Mouse (Mus musculus) lung, embryonic 15.5 days (tissue): Measurements from ENCODE around the gene Itpr1. TPM values are rescaled to one million over a fixed set of nuclear protein-coding genes. Genes with fewer than 3 reads are reported as not detected.

Experiments used
- ATAC-seq: fragments of 200-750 bp; cut with Nextera tagmentation; 2 replicates; pipeline ENCODE4 v1.8.0; 2017; ENCODE audit warnings: moderate number of reproducible peaks, borderline replicate concordance; ENCODE audit not compliant: low FRiP score, low TSS enrichment; ENCODE audit errors: extremely low read depth
- H3K27ac ChIP-seq: fragments of 300-500 bp; sonication (generic); 2 replicates; pipeline ENCODE4 v1.5.1; 2015; ENCODE audit warnings: moderate library complexity, mild to moderate bottlenecking, inconsistent platforms
- H3K27me3 ChIP-seq: fragments of 300-500 bp; sonication (generic); 2 replicates; pipeline ENCODE4 v1.6.1; 2015; ENCODE audit warnings: inconsistent platforms
- H3K36me3 ChIP-seq: fragments of 300-500 bp; sonication (generic); 2 replicates; pipeline ENCODE4 v1.6.1; 2015; ENCODE audit warnings: inconsistent platforms
- H3K4me1 ChIP-seq: fragments of 300-500 bp; sonication (generic); 2 replicates; pipeline ENCODE4 v1.6.1; 2015; ENCODE audit warnings: inconsistent platforms
- H3K4me2 ChIP-seq: fragments of 300-500 bp; sonication (generic); 2 replicates; pipeline ENCODE4 v1.6.1; 2015; ENCODE audit warnings: inconsistent platforms, mild to moderate bottlenecking, moderate library complexity
- H3K4me3 ChIP-seq: fragments of 300-500 bp; sonication (generic); 2 replicates; pipeline ENCODE4 v1.5.1; 2015; ENCODE audit warnings: mild to moderate bottlenecking, inconsistent platforms
- H3K9ac ChIP-seq: fragments of 300-500 bp; sonication (generic); 2 replicates; pipeline ENCODE4 v1.6.1; 2015; ENCODE audit warnings: inconsistent platforms
- H3K9me3 ChIP-seq: fragments of 300-500 bp; sonication (generic); 2 replicates; pipeline ENCODE4 v1.6.1; 2016; ENCODE audit warnings: inconsistent platforms
- WGBS: fragments of 180-500 bp; shearing (Covaris S2); methylation state at CpG from one replicate; pipeline ENCODE4 v1.1.7; 2015; 5-methylcytosine and 5-hydroxymethylcytosine counted together
- polyA plus RNA-seq: library from polyadenylated mRNA; unstranded; fragments of >200 nt; fragmentation: Nextera tagmentation; extraction: Ambion mirVana; gene quantifications from 2 replicates; pipeline ENCODE4 v1.2.1, GENCODE M21; 2015

Gene Itpr1
- polyA plus RNA-seq, 1 experiment from 2014 or later: 14.9 TPM

DNA sequence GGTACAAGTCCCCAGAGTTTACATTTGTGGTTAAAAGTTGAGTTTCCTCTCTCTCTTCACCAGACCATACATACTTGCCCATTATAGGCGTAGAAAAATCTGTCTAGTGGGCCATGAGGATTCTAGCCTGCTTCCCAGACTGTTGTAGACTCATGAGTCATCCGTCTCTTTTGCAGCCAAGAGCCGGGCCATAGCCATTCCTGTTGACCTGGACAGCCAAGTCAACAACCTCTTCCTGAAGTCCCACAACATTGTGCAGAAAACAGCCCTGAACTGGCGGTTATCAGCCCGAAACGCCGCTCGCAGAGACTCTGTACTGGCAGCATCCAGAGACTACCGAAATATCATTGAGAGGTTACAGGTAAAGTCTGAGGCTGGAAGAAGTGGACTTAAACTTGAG is 200.7 kb downstream of the Itpr1 start:
- no peaks in the 10 kb centered on the region for H3K27me3 ChIP-seq
- H3K36me3 ChIP-seq: peaks cover 4% of the 10 kb centered on the region; the same call in 1 of the 2 replicates
- H3K9me3 ChIP-seq: no peaks in the 10 kb centered on the region
- no peak for ATAC-seq
- WGBS: 89% methylated on average over 9 of the region's 9 CpGs
- peaks cover 3% of the 10 kb centered on the region; the same call in 1 of the 2 replicates for H3K4me1 ChIP-seq
- H3K4me3 ChIP-seq: no peak overlapping the region
- no peak overlapping the region for H3K4me2 ChIP-seq
- no peak overlapping the region for H3K27ac ChIP-seq
- H3K9ac ChIP-seq: no peak overlapping the region

DNA sequence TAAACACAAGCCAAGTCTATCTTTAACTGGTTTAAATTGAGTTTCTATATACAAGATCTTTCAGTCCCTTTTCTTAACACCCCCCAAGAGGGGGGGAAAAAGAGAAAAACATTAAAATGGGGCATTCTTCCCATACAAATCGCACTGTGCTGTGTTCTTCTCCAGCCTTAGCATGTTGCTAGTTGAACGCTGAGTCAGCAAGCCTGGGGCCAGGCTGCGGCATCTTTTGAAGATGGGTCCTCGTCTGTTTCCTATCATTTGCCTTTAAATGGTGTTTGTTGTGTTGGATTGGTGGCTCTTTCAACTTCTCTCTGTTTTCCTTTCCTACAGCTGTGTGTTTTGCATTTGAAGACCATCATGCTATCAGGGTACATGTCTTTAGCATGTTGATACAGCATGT is 203.0 kb downstream of the Itpr1 start:
- Histone ChIP-seq H3K9ac (no peak overlapping the region), H3K4me1 (no peaks in the 10 kb centered on the region), H3K4me2 (no peak overlapping the region), H3K9me3 (no peaks in the 10 kb centered on the region), H3K27me3 (no peaks in the 10 kb centered on the region), H3K4me3 (no peak overlapping the region), H3K27ac (no peak overlapping the region), H3K36me3 (peaks cover 4% of the 10 kb centered on the region; the same call in 1 of the 2 replicates)
- 91% methylated on average over 4 of the region's 4 CpGs for WGBS
- ATAC-seq: no peak

DNA sequence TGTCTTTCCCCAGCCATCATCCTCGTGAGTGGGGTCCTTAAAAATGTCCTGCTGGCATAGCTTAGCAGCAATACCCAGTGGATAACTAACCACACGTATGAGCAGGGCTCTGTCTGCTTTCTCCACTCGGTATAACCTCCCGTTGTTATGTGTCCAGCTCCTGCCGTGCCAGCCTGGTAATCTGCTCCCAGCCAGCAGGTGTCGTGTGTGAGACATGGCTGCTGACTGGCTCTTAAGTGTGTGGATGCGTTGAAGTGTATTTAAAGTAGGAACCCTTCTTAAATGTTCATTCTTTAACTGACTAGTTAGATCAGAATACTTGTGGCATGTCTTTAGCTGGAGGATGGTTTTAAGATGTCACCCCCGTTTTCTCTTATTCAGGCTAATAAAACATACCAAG is 204.6 kb downstream of the Itpr1 start:
- no peak overlapping the region for H3K4me2 ChIP-seq
- no peak overlapping the region for H3K9ac ChIP-seq
- no peak overlapping the region for H3K4me3 ChIP-seq
- H3K36me3 ChIP-seq: peaks cover 6% of the 10 kb centered on the region; the same call in 1 of the 2 replicates
- WGBS: 37% methylated on average over 8 of the region's 8 CpGs
- H3K9me3 ChIP-seq: no peaks in the 10 kb centered on the region
- H3K4me1 ChIP-seq: no peaks in the 10 kb centered on the region
- no peaks in the 10 kb centered on the region for H3K27me3 ChIP-seq
- ATAC-seq: 0 out of 2 replicates have a peak, but pooled peaks have one; percentile 64
- H3K27ac ChIP-seq: no peak overlapping the region

DNA sequence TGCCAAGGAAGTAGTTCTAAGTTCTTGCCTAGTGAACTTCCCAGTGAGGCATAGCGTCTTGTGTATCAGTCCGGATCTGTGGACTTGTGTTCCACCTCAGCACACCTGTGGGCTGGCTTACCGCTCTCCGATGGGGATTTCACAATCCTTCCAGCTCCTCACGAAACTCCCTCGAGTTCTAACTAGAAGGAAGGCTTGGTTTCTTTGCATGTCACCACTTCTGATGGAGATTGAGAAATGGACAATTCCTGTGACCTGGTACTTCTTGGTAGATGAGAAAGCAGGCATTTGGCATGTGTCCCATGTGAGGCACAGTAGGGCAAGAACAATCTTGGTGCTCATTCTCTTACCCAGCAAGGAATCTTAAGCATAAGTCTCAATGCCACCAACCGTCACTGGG is 205.3 kb downstream of the Itpr1 start:
- peaks cover 9% of the 10 kb centered on the region; the same call in 1 of the 2 replicates for H3K36me3 ChIP-seq
- no peak for ATAC-seq
- 94% methylated on average over 7 of the region's 7 CpGs for WGBS

DNA sequence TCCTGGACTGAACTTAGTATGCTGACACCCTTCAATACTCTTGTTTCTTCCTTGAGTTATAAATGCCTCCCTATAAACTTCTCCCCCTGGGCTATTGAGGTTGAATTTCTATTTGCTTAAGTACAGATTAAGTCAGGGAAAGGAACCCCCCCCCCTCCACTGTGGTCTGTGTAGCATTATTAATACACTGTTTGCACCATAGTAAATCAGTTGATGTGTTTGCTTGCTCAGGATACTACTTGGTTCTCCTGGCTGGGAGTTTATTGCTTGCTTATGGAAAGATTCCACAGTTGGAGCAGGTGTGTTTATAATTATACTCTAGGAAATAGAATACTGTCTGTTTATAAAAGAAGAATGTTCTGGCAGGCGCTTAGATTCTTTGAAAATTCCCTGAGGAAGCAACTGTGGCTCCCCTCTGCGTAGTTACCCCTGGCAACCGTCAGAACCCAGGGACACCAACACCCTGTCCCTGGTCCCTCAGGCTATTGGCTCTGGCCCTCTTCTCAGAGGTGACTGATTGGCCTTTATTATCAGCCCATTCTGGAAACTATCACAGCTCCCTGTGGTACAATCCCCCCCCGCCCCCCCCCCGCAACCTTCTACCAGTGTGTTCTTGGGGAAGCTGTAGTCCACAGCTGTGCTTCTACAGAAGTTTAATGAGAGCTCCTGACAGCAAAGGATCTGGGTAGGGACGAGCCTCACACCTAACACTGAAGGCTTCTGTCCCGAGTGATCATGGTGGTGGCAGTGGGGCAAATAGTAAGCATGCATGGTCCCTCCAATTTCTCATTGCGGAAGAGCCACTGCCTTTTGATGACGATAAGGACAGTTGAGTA is 212.1 kb downstream of the Itpr1 start:
- no peaks in the 10 kb centered on the region for H3K9me3 ChIP-seq
- H3K4me1 ChIP-seq: peaks cover 12% of the 10 kb centered on the region
- H3K27me3 ChIP-seq: no peaks in the 10 kb centered on the region
- peaks cover 5% of the 10 kb centered on the region; the same call in 1 of the 2 replicates for H3K36me3 ChIP-seq
- ATAC-seq: no peak
- no peak overlapping the region for H3K9ac ChIP-seq
- H3K27ac ChIP-seq: no peak overlapping the region
- H3K4me2 ChIP-seq: no peak overlapping the region
- WGBS: 62% methylated on average over 9 of the region's 9 CpGs
- no peak overlapping the region for H3K4me3 ChIP-seq

More for the DNA sequence above, 205.3 kb downstream of the Itpr1 start:
- Histone ChIP-seq H3K4me1 (no peaks in the 10 kb centered on the region), H3K9ac (no peak overlapping the region), H3K9me3 (no peaks in the 10 kb centered on the region), H3K4me3 (no peak overlapping the region), H3K27me3 (no peaks in the 10 kb centered on the region), H3K4me2 (no peak overlapping the region), H3K27ac (no peak overlapping the region)

DNA sequence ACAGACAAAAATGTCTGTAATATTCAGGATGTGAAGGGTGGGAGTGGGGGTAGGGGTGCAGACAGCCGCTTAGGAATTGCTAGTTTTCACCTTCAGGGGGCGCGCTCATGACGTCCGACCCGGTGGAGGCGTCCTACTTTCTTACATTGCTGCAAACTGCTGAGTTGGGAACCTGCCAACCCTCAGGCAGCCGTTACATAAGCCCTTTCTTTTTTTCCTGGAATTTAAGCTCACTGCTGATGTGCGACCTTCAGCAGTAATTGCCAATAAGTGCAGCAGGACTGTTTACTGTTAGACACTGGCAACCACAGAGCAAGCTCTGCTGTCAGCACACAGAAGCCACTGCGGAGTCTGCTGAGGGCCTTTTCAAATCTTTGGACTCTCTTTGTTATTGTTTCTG is 213.9 kb downstream of the Itpr1 start:
- Histone ChIP-seq H3K9ac (no peak overlapping the region), H3K4me3 (no peak overlapping the region), H3K4me1 (peaks cover 12% of the 10 kb centered on the region), H3K9me3 (no peaks in the 10 kb centered on the region), H3K36me3 (peaks cover 5% of the 10 kb centered on the region; the same call in 1 of the 2 replicates), H3K4me2 (peak overlapping the region; percentile 15; the same call in 1 of the 2 replicates), H3K27ac (peak overlapping the region; percentile 66; the same call in 1 of the 2 replicates), H3K27me3 (no peaks in the 10 kb centered on the region)
- peak; percentile 84 for ATAC-seq
- WGBS: 7% methylated on average over 10 of the region's 10 CpGs

DNA sequence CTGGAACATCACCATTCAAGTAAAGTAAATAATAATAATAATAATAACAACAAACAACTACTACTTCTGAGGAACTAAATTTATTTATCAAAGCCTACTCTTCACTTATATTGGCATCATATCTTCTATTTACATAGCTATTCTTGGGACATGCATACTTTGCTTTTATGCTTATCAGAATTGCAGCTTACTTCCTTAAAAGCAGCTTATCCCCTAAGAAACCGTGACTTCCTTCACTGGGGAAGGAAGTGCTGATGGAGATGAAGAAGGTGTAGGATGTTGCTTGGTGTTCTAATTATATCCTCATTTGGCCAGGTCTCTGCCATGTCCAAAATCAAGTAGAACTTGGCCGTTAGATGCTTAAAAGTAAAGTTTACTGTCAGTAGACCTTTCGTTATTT is 215.5 kb downstream of the Itpr1 start:
- no peak for ATAC-seq
- Histone ChIP-seq H3K27me3 (no peaks in the 10 kb centered on the region), H3K27ac (no peak overlapping the region), H3K9me3 (no peaks in the 10 kb centered on the region), H3K4me1 (peaks cover 12% of the 10 kb centered on the region), H3K9ac (no peak overlapping the region), H3K36me3 (no peaks in the 10 kb centered on the region), H3K4me2 (no peak overlapping the region), H3K4me3 (no peak overlapping the region)
- WGBS: 67% methylated on average over 3 of the region's 3 CpGs

DNA sequence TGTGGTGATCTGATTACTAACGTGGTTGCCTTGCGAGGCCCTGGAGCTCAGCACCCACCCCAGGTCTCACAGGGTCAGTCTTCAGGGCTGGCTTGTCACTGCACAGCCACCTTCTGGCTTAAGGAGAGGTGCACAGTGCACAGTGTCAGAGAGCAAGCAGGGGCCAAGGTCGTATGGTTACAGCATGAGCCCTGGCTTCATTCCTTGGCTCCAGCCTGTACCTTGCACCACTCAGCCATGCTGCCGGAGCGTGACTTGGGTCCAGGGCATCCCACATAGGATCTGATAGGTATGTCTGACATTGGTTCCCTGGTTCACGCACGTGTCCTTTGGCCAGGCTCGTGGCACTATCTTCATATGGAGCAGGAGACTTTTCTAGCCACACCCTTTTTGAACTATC is 217.1 kb downstream of the Itpr1 start:
- Histone ChIP-seq H3K9me3 (no peaks in the 10 kb centered on the region), H3K36me3 (no peaks in the 10 kb centered on the region), H3K27ac (no peak overlapping the region), H3K9ac (no peak overlapping the region), H3K27me3 (no peaks in the 10 kb centered on the region), H3K4me3 (no peak overlapping the region), H3K4me1 (peaks cover 10% of the 10 kb centered on the region), H3K4me2 (no peak overlapping the region)
- no peak for ATAC-seq
- 87% methylated on average over 8 of the region's 8 CpGs for WGBS

DNA sequence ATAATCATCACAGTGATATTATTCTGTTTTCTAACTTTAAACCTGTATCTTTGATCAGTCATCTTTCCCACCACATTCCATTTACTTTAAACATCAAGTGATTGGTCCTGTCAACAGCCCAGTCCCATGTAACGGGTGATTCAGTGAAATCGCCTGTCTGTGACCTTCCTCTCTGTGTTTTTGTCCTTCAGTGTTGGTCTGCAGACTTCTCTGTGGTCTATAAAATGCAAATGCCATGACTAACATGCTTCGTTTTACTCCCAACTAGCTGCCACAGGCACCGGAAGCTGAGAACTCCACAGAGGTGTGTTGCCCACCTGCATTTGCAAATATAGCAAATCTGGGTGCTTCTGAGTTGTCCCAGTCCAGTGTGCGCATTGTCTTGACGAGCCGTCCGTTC is 218.3 kb downstream of the Itpr1 start:
- H3K9ac ChIP-seq: no peak overlapping the region
- no peak for ATAC-seq
- no peaks in the 10 kb centered on the region for H3K36me3 ChIP-seq
- H3K4me1 ChIP-seq: peaks cover 11% of the 10 kb centered on the region
- H3K27ac ChIP-seq: no peak overlapping the region
- 77% methylated on average over 8 of the region's 8 CpGs for WGBS
- H3K4me2 ChIP-seq: no peak overlapping the region
- H3K4me3 ChIP-seq: no peak overlapping the region
- no peaks in the 10 kb centered on the region for H3K9me3 ChIP-seq
- H3K27me3 ChIP-seq: no peaks in the 10 kb centered on the region

DNA sequence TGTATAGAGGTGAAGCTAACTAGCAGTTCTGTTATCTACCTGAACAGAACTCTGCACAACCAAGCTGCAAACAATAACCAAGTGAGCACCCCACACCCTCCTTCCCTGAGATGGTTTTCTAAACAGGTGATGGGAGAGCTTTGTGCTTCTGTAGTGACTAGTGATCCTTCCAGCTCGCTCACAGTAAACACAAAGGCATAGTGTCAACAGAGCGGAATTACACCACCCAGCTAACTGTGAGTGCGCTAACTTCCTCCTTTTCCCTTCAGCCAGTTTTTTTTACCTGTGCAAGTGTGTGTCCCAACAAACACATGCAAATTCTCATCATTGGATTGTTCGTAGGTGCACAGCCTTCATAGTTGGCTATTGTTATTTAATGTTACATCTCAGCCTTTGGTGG is 219.9 kb downstream of the Itpr1 start:
- no peak for ATAC-seq
- no peaks in the 10 kb centered on the region for H3K36me3 ChIP-seq
- peaks cover 7% of the 10 kb centered on the region for H3K4me1 ChIP-seq
- no peaks in the 10 kb centered on the region for H3K27me3 ChIP-seq
- no peak overlapping the region for H3K9ac ChIP-seq
- H3K9me3 ChIP-seq: no peaks in the 10 kb centered on the region
- H3K27ac ChIP-seq: no peak overlapping the region
- no peak overlapping the region for H3K4me3 ChIP-seq
- H3K4me2 ChIP-seq: no peak overlapping the region
- 71% methylated on average over 4 of the region's 4 CpGs for WGBS

DNA sequence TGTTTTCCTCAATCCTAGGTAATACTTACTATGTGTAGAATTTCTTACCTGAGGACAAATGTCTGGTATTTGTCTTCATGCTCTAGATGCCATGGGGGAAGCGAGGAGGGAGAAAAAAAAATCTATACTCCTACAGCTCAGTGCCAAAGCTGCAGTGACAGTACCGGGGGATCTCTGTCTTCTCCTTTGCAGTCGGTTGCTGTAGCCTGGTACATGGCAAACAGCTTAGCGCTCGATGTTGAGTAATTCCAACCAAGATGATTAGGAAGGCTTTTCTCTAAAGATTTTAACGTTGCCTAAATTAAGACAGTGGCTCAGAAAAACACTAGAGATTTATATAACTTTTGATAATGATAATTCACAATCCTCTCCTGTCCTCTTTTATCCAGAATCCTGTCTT is 221.9 kb downstream of the Itpr1 start:
- H3K9me3 ChIP-seq: no peaks in the 10 kb centered on the region
- no peak overlapping the region for H3K9ac ChIP-seq
- H3K4me2 ChIP-seq: no peak overlapping the region
- no peak overlapping the region for H3K4me3 ChIP-seq
- no peaks in the 10 kb centered on the region for H3K27me3 ChIP-seq
- no peaks in the 10 kb centered on the region for H3K36me3 ChIP-seq
- H3K4me1 ChIP-seq: peaks cover 7% of the 10 kb centered on the region
- WGBS: 55% methylated on average over 6 of the region's 6 CpGs
- no peak for ATAC-seq
- no peak overlapping the region for H3K27ac ChIP-seq

DNA sequence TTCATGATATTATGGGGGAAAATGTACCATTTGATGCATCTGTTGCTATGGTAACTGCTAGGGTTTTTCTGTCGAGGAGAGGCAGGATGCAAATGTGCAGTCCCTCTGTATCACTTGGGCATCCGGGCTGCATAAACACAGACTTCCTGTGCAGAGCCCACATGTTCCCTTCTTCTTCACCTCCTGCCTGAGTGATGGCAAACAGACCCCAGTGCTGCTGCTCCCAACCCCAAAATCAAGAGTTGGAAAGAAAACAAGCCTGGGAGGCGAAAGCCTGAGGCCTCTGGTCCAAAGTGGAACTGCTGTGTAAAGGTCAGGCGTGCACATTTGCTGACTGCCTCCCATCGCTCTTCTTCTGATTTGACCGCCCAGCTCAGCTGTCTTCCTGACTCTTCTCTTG is 222.6 kb downstream of the Itpr1 start:
- Histone ChIP-seq H3K4me2 (no peak overlapping the region), H3K4me3 (no peak overlapping the region), H3K36me3 (peaks cover 6% of the 10 kb centered on the region), H3K27me3 (no peaks in the 10 kb centered on the region), H3K27ac (no peak overlapping the region), H3K9ac (no peak overlapping the region), H3K4me1 (peaks cover 7% of the 10 kb centered on the region), H3K9me3 (no peaks in the 10 kb centered on the region)
- no peak for ATAC-seq
- 34% methylated on average over 6 of the region's 6 CpGs for WGBS
